Mouse (Mus musculus) MEL (cell line): ENCODE results near the gene E2f1. TPM values are rescaled to one million over a fixed set of nuclear protein-coding genes. Genes with fewer than 3 reads are reported as not detected.

ENCODE experiments used
- DNase-seq: peaks from one replicate; pipeline ENCODE4 v3.0.0; 2011; ENCODE audit warnings: low read depth, low spot score
- H3K27ac ChIP-seq: 2 replicates; pipeline ENCODE4 v1.5.1; 2012; ENCODE audit warnings: low read depth, mild to moderate bottlenecking, control low read depth, low read length, moderate library complexity; ENCODE audit not compliant: control insufficient read depth
- H3K27me3 ChIP-seq, 2 experiments: fragments of 150-350 bp in 1 of 2; sonication (generic) in 1 of 2; 2 replicates each; pipeline ENCODE4 v1.6.1; 2012; ENCODE audit warnings: low read length in 2 of 2, mild to moderate bottlenecking in 2 of 2, improper control_type of control experiment in 1 of 2, moderate library complexity in 1 of 2; ENCODE audit not compliant: insufficient read depth in 2 of 2, control insufficient read depth in 1 of 2
- H3K36me3 ChIP-seq, 2 experiments: 2 replicates each; pipeline ENCODE4 v1.6.1; 2012 to 2014; ENCODE audit warnings: low read length in 2 of 2, improper control_type of control experiment in 1 of 2, inconsistent platforms in 1 of 2, mild to moderate bottlenecking in 1 of 2; ENCODE audit not compliant: insufficient read depth in 2 of 2, control insufficient read depth in 1 of 2
- H3K4me1 ChIP-seq, 2 experiments: fragments of 150-350 bp in 1 of 2; sonication (generic) in 1 of 2; 2 replicates each; pipeline ENCODE4 v1.6.1; 2012; ENCODE audit warnings: low read length in 2 of 2, improper control_type of control experiment in 1 of 2, mild to moderate bottlenecking in 1 of 2; ENCODE audit not compliant: insufficient read depth in 2 of 2, control insufficient read depth in 1 of 2
- H3K4me3 ChIP-seq, 2 experiments: fragments of 150-350 bp in 1 of 2; sonication (generic) in 1 of 2; 2 replicates each; pipeline ENCODE4 v1.5.1; 2012; ENCODE audit warnings: low read depth in 2 of 2, low read length in 2 of 2, mild to moderate bottlenecking in 2 of 2, moderate library complexity in 2 of 2, control low read depth in 1 of 2, improper control_type of control experiment in 1 of 2; ENCODE audit not compliant: control insufficient read depth in 1 of 2, insufficient read depth in 1 of 2
- H3K79me2 ChIP-seq: 2 replicates; pipeline ENCODE4 v1.6.1; 2012; ENCODE audit warnings: mild to moderate bottlenecking, low read length, moderate library complexity; ENCODE audit not compliant: control insufficient read depth, poor library complexity, insufficient read depth
- H3K9ac ChIP-seq: 2 replicates; pipeline ENCODE4 v1.6.1; 2012; ENCODE audit warnings: low read depth, mild to moderate bottlenecking, control low read depth, low read length, moderate library complexity; ENCODE audit not compliant: control insufficient read depth, poor library complexity, severe bottlenecking
- H3K9me3 ChIP-seq: fragments of 150-350 bp; sonication (generic); replicated peaks from 2 replicates; pipeline ENCODE4 v1.6.1; 2012; ENCODE audit warnings: mild to moderate bottlenecking, low read length, improper control_type of control experiment, moderate library complexity; ENCODE audit not compliant: insufficient read depth
- BHLHE40 ChIP-seq: IDR thresholded peaks from 2 replicates; pipeline ENCODE4 v1.6.1; 2012; ENCODE audit warnings: low read depth, mild to moderate bottlenecking, inconsistent platforms, low read length, improper control_type of control experiment, borderline replicate concordance
- CHD1 ChIP-seq: IDR thresholded peaks from 2 replicates; pipeline ENCODE4 v1.6.1; 2012; ENCODE audit warnings: low read depth, mild to moderate bottlenecking, inconsistent platforms, low read length, improper control_type of control experiment
- CHD2 ChIP-seq: IDR thresholded peaks from 2 replicates; pipeline ENCODE4 v1.6.1; 2011; ENCODE audit warnings: low read length, improper control_type of control experiment
- CTCF ChIP-seq, 3 experiments: IDR thresholded peaks in 2 of 3; conservative IDR thresholded peaks in 1 of 3; 2 replicates each; pipeline ENCODE4 v1.5.1; 2011 to 2012; ENCODE audit warnings: low read length in 3 of 3, low read depth in 2 of 3, mild to moderate bottlenecking in 2 of 3, improper control_type of control experiment in 1 of 3, inconsistent platforms in 1 of 3, mixed read lengths in 1 of 3, moderate library complexity in 1 of 3; ENCODE audit not compliant: control insufficient read depth in 1 of 3, insufficient read depth in 1 of 3, poor library complexity in 1 of 3, severe bottlenecking in 1 of 3
- E2F4 ChIP-seq: IDR thresholded peaks from 2 replicates; pipeline ENCODE4 v1.6.1; 2011; ENCODE audit warnings: low read depth, low read length, improper control_type of control experiment, borderline replicate concordance
- ELF1 ChIP-seq: IDR thresholded peaks from 2 replicates; pipeline ENCODE4 v1.6.1; 2014; ENCODE audit warnings: low read depth, mild to moderate bottlenecking, inconsistent platforms, low read length, improper control_type of control experiment, moderate library complexity
- ETS1 ChIP-seq: IDR thresholded peaks from 2 replicates; pipeline ENCODE4 v1.6.1; 2012; ENCODE audit warnings: low read depth, mild to moderate bottlenecking, inconsistent platforms, low read length, improper control_type of control experiment, moderate library complexity
- GABPA ChIP-seq: IDR thresholded peaks from 2 replicates; pipeline ENCODE4 v1.6.1; 2012; ENCODE audit warnings: low read depth, mild to moderate bottlenecking, inconsistent platforms, low read length, improper control_type of control experiment, moderate library complexity
- GATA1 ChIP-seq: IDR thresholded peaks from 2 replicates; pipeline ENCODE4 v1.6.1; 2011; ENCODE audit warnings: low read depth, low read length, improper control_type of control experiment
- HCFC1 ChIP-seq: IDR thresholded peaks from 2 replicates; pipeline ENCODE4 v1.6.1; 2012; ENCODE audit warnings: low read depth, mild to moderate bottlenecking, inconsistent platforms, low read length, improper control_type of control experiment, moderate library complexity
- KAT2A ChIP-seq: conservative IDR thresholded peaks from 2 replicates; pipeline ENCODE4 v1.6.1; 2012; ENCODE audit warnings: low read depth, low read length, improper control_type of control experiment, inconsistent platforms
- MAFK ChIP-seq: IDR thresholded peaks from 2 replicates; pipeline ENCODE4 v1.6.1; 2011; ENCODE audit warnings: low read depth, mild to moderate bottlenecking, low read length, improper control_type of control experiment, borderline replicate concordance
- MAX ChIP-seq: IDR thresholded peaks from 2 replicates; pipeline ENCODE4 v1.6.1; 2011; ENCODE audit warnings: low read length, improper control_type of control experiment
- MAZ ChIP-seq: IDR thresholded peaks from 2 replicates; pipeline ENCODE4 v1.6.1; 2012; ENCODE audit warnings: low read depth, mild to moderate bottlenecking, inconsistent platforms, low read length, improper control_type of control experiment
- MEF2A ChIP-seq: IDR thresholded peaks from 2 replicates; pipeline ENCODE4 v1.6.1; 2014; ENCODE audit warnings: low read depth, mild to moderate bottlenecking, inconsistent platforms, low read length, improper control_type of control experiment; ENCODE audit not compliant: poor library complexity, insufficient replicate concordance, severe bottlenecking; ENCODE audit errors: extremely low read depth
- MXI1 ChIP-seq: IDR thresholded peaks from 2 replicates; pipeline ENCODE4 v1.6.1; 2011; ENCODE audit warnings: mild to moderate bottlenecking, low read depth, low read length, improper control_type of control experiment
- MYB ChIP-seq: IDR thresholded peaks from 2 replicates; pipeline ENCODE4 v1.6.1; 2011; ENCODE audit warnings: mild to moderate bottlenecking, low read depth, low read length, improper control_type of control experiment
- MYC ChIP-seq: IDR thresholded peaks from 2 replicates; pipeline ENCODE4 v1.6.1; 2011; ENCODE audit warnings: low read depth, mild to moderate bottlenecking, low read length, improper control_type of control experiment, moderate library complexity
- NELFE ChIP-seq: IDR thresholded peaks from 2 replicates; pipeline ENCODE4 v1.6.1; 2011; ENCODE audit warnings: low read depth, low read length, improper control_type of control experiment
- NRF1 ChIP-seq: IDR thresholded peaks from 2 replicates; pipeline ENCODE4 v1.6.1; 2014; ENCODE audit warnings: low read depth, mild to moderate bottlenecking, inconsistent platforms, low read length, improper control_type of control experiment, moderate library complexity; ENCODE audit not compliant: poor library complexity, insufficient read depth, severe bottlenecking
- POLR2A ChIP-seq, 2 experiments: IDR thresholded peaks; 2 replicates each; pipeline ENCODE4 v1.6.1; 2011 to 2012; ENCODE audit warnings: low read length in 2 of 2, mild to moderate bottlenecking in 2 of 2, control low read depth in 1 of 2, improper control_type of control experiment in 1 of 2, low read depth in 1 of 2, moderate library complexity in 1 of 2; ENCODE audit not compliant: control insufficient read depth in 1 of 2, insufficient read depth in 1 of 2, poor library complexity in 1 of 2
- POLR2AphosphoS2 ChIP-seq: IDR thresholded peaks from 2 replicates; pipeline ENCODE4 v1.6.1; 2011; ENCODE audit warnings: low read length, improper control_type of control experiment
- POLR2AphosphoS5 ChIP-seq: IDR thresholded peaks from 2 replicates; pipeline ENCODE4 v1.6.1; 2012; ENCODE audit warnings: low read depth, borderline replicate concordance, mild to moderate bottlenecking, inconsistent platforms, low read length, moderate library complexity, mixed read lengths
- RAD21 ChIP-seq: IDR thresholded peaks from 2 replicates; pipeline ENCODE4 v1.6.1; 2011; ENCODE audit warnings: mild to moderate bottlenecking, low read depth, low read length, improper control_type of control experiment
- RCOR1 ChIP-seq: IDR thresholded peaks from 2 replicates; pipeline ENCODE4 v1.6.1; 2012; ENCODE audit warnings: low read depth, mild to moderate bottlenecking, inconsistent platforms, low read length, improper control_type of control experiment
- SIN3A ChIP-seq: IDR thresholded peaks from 2 replicates; pipeline ENCODE4 v1.6.1; 2012; ENCODE audit warnings: low read length, improper control_type of control experiment, inconsistent platforms
- SMC3 ChIP-seq: IDR thresholded peaks from 2 replicates; pipeline ENCODE4 v1.6.1; 2011; ENCODE audit warnings: low read depth, low read length, improper control_type of control experiment
- TAL1 ChIP-seq: IDR thresholded peaks from 2 replicates; pipeline ENCODE4 v1.6.1; 2012; ENCODE audit warnings: mild to moderate bottlenecking, inconsistent platforms, low read length, moderate library complexity, mixed read lengths
- TBP ChIP-seq: IDR thresholded peaks from 2 replicates; pipeline ENCODE4 v1.8.0; 2011; ENCODE audit warnings: low read depth, low read length, improper control_type of control experiment
- TCF12 ChIP-seq: IDR thresholded peaks from 2 replicates; pipeline ENCODE4 v1.6.1; 2014; ENCODE audit warnings: low read depth, mild to moderate bottlenecking, inconsistent platforms, low read length, improper control_type of control experiment, moderate library complexity
- UBTF ChIP-seq: IDR thresholded peaks from 2 replicates; pipeline ENCODE4 v1.6.1; 2012; ENCODE audit warnings: low read depth, mild to moderate bottlenecking, inconsistent platforms, low read length, improper control_type of control experiment, moderate library complexity, borderline replicate concordance; ENCODE audit not compliant: insufficient read depth
- USF1 ChIP-seq: IDR thresholded peaks from 2 replicates; pipeline ENCODE4 v1.6.1; 2014; ENCODE audit warnings: low read depth, mild to moderate bottlenecking, inconsistent platforms, low read length, improper control_type of control experiment, moderate library complexity
- USF2 ChIP-seq, 2 experiments: IDR thresholded peaks; 2 replicates each; pipeline ENCODE4 v1.6.1; 2011 to 2012; ENCODE audit warnings: improper control_type of control experiment in 2 of 2, low read length in 2 of 2, borderline replicate concordance in 1 of 2, inconsistent platforms in 1 of 2, low read depth in 1 of 2, mild to moderate bottlenecking in 1 of 2; ENCODE audit not compliant: insufficient read depth in 1 of 2
- ZC3H11A ChIP-seq: IDR thresholded peaks from 2 replicates; pipeline ENCODE4 v1.6.1; 2012; ENCODE audit warnings: low read depth, mild to moderate bottlenecking, inconsistent platforms, low read length, improper control_type of control experiment
- ZKSCAN1 ChIP-seq: IDR thresholded peaks from 2 replicates; pipeline ENCODE4 v1.6.1; 2012; ENCODE audit warnings: low read depth, mild to moderate bottlenecking, inconsistent platforms, low read length, improper control_type of control experiment, moderate library complexity
- ZMIZ1 ChIP-seq: IDR thresholded peaks from 2 replicates; pipeline ENCODE4 v1.6.1; 2012; ENCODE audit warnings: low read depth, mild to moderate bottlenecking, inconsistent platforms, low read length, improper control_type of control experiment, moderate library complexity
- ZNF384 ChIP-seq: IDR thresholded peaks from 2 replicates; pipeline ENCODE4 v1.6.1; 2012; ENCODE audit warnings: low read depth, mild to moderate bottlenecking, inconsistent platforms, low read length, improper control_type of control experiment
- polyA plus RNA-seq, 2 experiments: library from polyadenylated mRNA; stranded (reverse) in 1 of 2; unstranded in 1 of 2; fragments of >175 nt in 1 of 2; fragments of >200 nt in 1 of 2; gene quantifications; 2 replicates each; pipeline versions ENCODE4 v1.2.1 to v1.2.4; 2012; ENCODE audit warnings: low replicate concordance in 2 of 2, low read depth in 1 of 2; ENCODE audit not compliant: insufficient read length in 2 of 2, insufficient read depth in 1 of 2, missing spikeins in 1 of 2
- total RNA-seq: library from RNA; depleted of rRNA; stranded (reverse); fragments of 300-350 nt; gene quantifications from 2 replicates; pipeline ENCODE4 v1.2.3, GENCODE M21; 2012; rRNA removed

The E2f1 gene
- total RNA-seq (14.8 and 17.4 TPM in 2 replicates), polyA plus RNA-seq (10 to 100 TPM in 1 of 2 experiments, not detected in 1; 41.6 TPM)

DNA sequence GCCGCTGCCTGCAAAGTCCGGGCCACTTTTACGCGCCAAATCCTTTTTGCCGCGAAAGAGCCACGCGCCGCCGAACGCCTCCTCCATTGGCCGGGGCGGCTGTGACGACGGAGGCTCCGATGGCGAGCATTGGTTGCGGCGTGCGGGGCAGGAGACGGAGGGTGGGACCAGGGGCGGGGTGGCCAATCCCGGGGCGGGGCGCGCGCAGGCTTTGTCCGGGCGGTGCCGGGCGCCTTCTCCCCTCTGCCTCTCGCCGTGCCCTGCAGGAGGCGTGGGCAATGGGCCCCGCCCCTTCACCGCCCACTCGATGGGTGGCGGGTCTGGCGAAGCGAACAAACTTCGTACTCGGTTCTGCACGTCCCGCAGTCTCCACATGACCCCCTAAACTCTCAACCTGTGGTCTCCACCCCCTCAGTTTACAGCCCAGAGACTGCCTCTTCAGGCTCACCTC lies at the start of gene E2f1:
TSS of gene E2f1 (minus strand) at position 57 of the 451 bp plus-strand sequence.
- Histone ChIP-seq H3K9ac (peak within 1 kb of the TSS; percentile 86), H3K79me2 (peaks cover 32% of the 10 kb centered on the region), H3K4me3 (peak within 1 kb of the TSS; percentile 68 to 72), H3K4me1 (peaks cover 0 to 23% of the 10 kb centered on the region in 2 experiments; a peak in 3 of 4 replicates), H3K27me3 (no peaks in the 10 kb centered on the region), H3K36me3 (peaks cover 0 to 23% of the 10 kb centered on the region in 2 experiments; a peak in 2 of 4 replicates), H3K9me3 (no peaks in the 10 kb centered on the region), H3K27ac (peak within 1 kb of the TSS; percentile 98)
- DNase-seq = peak; percentile 97
- TF ChIP-seq KAT2A = no peak
- no peak for TF ChIP-seq MAFK
- TF ChIP-seq ZKSCAN1 = no peak
- TF ChIP-seq BHLHE40 = no peak
- TF ChIP-seq ZMIZ1 = no peak
- TF ChIP-seq CTCF (IDR thresholded peaks at IDR 0.05 in 2 of 3, conservative IDR thresholded peaks at IDR 0.05 in 1 of 3; ENCODE audit: control insufficient read depth in 1 of 3, insufficient read depth in 1 of 3, low read depth in 2 of 3, low read length in 3 of 3, poor library complexity in 1 of 3, severe bottlenecking in 1 of 3) = no peak
- no peak for TF ChIP-seq RAD21
- no peak for TF ChIP-seq GABPA
- TF ChIP-seq POLR2AphosphoS2 = peak; percentile 64; the same call in 1 of the 2 replicates
- peak; percentile 71 for TF ChIP-seq TBP
- no peak for TF ChIP-seq CHD2
- TF ChIP-seq MEF2A = no peak
- peak; percentile 74 for TF ChIP-seq NRF1
- TF ChIP-seq RCOR1 = no peak
- no peak; the same call in 1 of the 2 replicates for TF ChIP-seq SIN3A
- no peak for TF ChIP-seq UBTF
- TF ChIP-seq E2F4 = peak; percentile 39; the same call in 1 of the 2 replicates
- TF ChIP-seq POLR2AphosphoS5 = no peak
- TF ChIP-seq SMC3 = no peak
- TF ChIP-seq MYB = no peak
- peak in 1 of 2 experiments; percentile 83; a peak in 2 of 4 replicates for TF ChIP-seq POLR2A (IDR thresholded peaks at IDR 0.05; ENCODE audit: control insufficient read depth in 1 of 2, insufficient read depth in 1 of 2, low read depth in 1 of 2, low read length in 2 of 2, poor library complexity in 1 of 2)
- peak; percentile 70 for TF ChIP-seq MAX
- TF ChIP-seq MXI1 = peak; percentile 41; the same call in 1 of the 2 replicates
- no peak for TF ChIP-seq ZNF384
- no peak for TF ChIP-seq ELF1
- TF ChIP-seq ETS1 = no peak
- TF ChIP-seq MYC = no peak
- no peak for TF ChIP-seq CHD1
- peak; percentile 66 for TF ChIP-seq NELFE
- TF ChIP-seq TCF12 = no peak
- peak; percentile 89 for TF ChIP-seq USF1
- peak; percentile 59; the same call in 1 of the 2 replicates for TF ChIP-seq HCFC1
- peak; percentile 47; the same call in 1 of the 2 replicates for TF ChIP-seq MAZ
- no peak for TF ChIP-seq GATA1
- no peak for TF ChIP-seq USF2 (IDR thresholded peaks at IDR 0.05; ENCODE audit: borderline replicate concordance in 1 of 2, insufficient read depth in 1 of 2, low read depth in 1 of 2, low read length in 2 of 2)
- TF ChIP-seq TAL1 = no peak
- TF ChIP-seq ZC3H11A = no peak
